Mouse (Mus musculus) forebrain, postnatal 0 days (tissue): ENCODE results near the gene Ubac2. TPM values are rescaled to one million over a fixed set of nuclear protein-coding genes. Genes with fewer than 3 reads are reported as not detected.

Source experiments
- ATAC-seq: fragments of 200-750 bp; cut with Nextera tagmentation; 2 replicates; pipeline ENCODE4 v1.8.0; 2017; ENCODE audit warnings: mild to moderate bottlenecking, moderate library complexity
- DNase-seq: peaks from one replicate; pipeline ENCODE4 v3.0.0-alpha.2; 2015
- H3K27ac ChIP-seq: fragments of 300-500 bp; sonication (generic); 2 replicates; pipeline ENCODE4 v1.5.1; 2014; ENCODE audit warnings: low read depth, mild to moderate bottlenecking, antibody characterized with exemption, low read length, moderate library complexity, mixed read lengths
- H3K27me3 ChIP-seq: fragments of 300-500 bp; sonication (generic); 2 replicates; pipeline ENCODE4 v1.6.1; 2014; ENCODE audit warnings: mild to moderate bottlenecking, low read length, mixed read lengths; ENCODE audit not compliant: insufficient read depth
- H3K36me3 ChIP-seq: fragments of 300-500 bp; sonication (generic); 2 replicates; pipeline ENCODE4 v1.6.1; 2014; ENCODE audit warnings: mild to moderate bottlenecking, moderate library complexity; ENCODE audit not compliant: insufficient read depth
- H3K4me1 ChIP-seq: fragments of 300-500 bp; sonication (generic); 2 replicates; pipeline ENCODE4 v1.6.1; 2014; ENCODE audit warnings: antibody characterized with exemption; ENCODE audit not compliant: insufficient read depth
- H3K4me2 ChIP-seq: fragments of 300-500 bp; sonication (generic); 2 replicates; pipeline ENCODE4 v1.6.1; 2014; ENCODE audit warnings: low read depth, mild to moderate bottlenecking, moderate library complexity
- H3K4me3 ChIP-seq: fragments of 300-500 bp; sonication (generic); 2 replicates; pipeline ENCODE4 v1.5.1; 2014; ENCODE audit warnings: low read depth, low read length, mixed read lengths
- H3K9ac ChIP-seq: fragments of 300-500 bp; sonication (generic); 2 replicates; pipeline ENCODE4 v1.6.1; 2014; ENCODE audit warnings: mild to moderate bottlenecking
- H3K9me3 ChIP-seq: fragments of 300-500 bp; sonication (generic); 2 replicates; pipeline ENCODE4 v1.6.1; 2016; ENCODE audit warnings: low read length
- CTCF ChIP-seq: sonication (generic); IDR thresholded peaks from 2 replicates; pipeline ENCODE4 v1.5.1; 2016; ENCODE audit warnings: antibody characterized with exemption, control low read depth, low read depth
- WGBS: fragments of 180-500 bp; shearing (Covaris S2); extraction: QIAGEN DNeasy Blood & Tissue Kit; methylation state at CpG from one replicate; pipeline ENCODE4 v1.1.7; 2014; 5-methylcytosine and 5-hydroxymethylcytosine counted together
- polyA plus RNA-seq: library from polyadenylated mRNA; unstranded; fragments of >200 nt; fragmentation: Nextera tagmentation; extraction: Ambion mirVana; gene quantifications from 2 replicates; pipeline ENCODE4 v1.2.1, GENCODE M21; 2015
- total RNA-seq: library from RNA; depleted of rRNA; stranded (reverse); fragments of >200 nt; gene quantifications from 2 replicates; pipeline ENCODE4 v1.2.3, GENCODE M21; 2014; rRNA removed

Ubac2 gene
- total and polyA plus RNA-seq, 2 experiments from 2014 or later, result 41.9 to 52.6 TPM

DNA sequence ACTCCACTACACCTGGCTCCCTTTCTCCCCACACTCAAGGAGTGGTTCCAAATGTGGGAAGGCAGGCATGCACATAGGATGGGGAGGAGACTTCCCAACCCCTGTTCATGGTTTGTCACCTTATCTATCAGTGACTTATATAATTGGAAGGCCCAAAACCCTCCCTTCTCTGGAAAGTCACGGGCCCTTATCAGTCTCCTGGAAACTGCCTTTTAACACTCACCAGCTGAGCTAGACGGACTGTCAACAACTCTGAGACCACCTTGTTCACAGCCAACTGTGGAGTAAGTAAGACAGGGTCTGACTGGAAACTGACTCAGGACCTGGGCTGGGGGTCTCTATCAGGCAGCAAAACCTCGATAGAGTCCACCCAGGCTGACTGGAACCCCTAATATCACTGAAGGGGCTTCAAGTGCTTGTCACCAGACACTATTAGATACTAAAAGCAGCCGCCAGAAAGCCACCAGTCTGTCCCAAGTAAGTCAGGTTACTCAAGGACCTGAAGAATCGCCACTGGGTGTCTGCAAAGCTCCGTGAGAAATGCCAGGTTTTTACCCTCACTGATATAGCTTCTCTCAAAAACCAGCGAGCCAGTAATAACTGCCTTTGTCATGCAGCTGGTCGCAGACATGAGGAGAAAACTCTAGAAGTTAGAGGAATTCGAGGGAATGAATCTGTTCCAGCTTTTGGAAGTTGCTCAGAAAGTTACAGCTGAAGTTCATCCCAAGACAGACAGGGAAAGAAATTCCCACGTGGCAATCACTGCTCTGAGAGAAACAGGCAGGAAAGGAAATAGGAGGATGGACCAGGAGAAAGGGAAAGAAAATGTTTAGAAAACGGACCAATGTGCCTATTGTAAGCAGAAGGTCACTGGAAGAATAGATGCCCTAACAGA lies 190.6 kb downstream of the Ubac2 start:
- Histone ChIP-seq H3K27ac (no peak overlapping the region), H3K4me1 (no peaks in the 10 kb centered on the region), H3K9me3 (no peaks in the 10 kb centered on the region), H3K27me3 (no peaks in the 10 kb centered on the region), H3K4me3 (no peak overlapping the region), H3K4me2 (no peak overlapping the region), H3K9ac (no peak overlapping the region), H3K36me3 (no peaks in the 10 kb centered on the region)
- 54% methylated on average over 11 of the region's 11 CpGs for WGBS
- no peak for DNase-seq
- ATAC-seq, result no peak
- no peak for TF ChIP-seq CTCF

DNA sequence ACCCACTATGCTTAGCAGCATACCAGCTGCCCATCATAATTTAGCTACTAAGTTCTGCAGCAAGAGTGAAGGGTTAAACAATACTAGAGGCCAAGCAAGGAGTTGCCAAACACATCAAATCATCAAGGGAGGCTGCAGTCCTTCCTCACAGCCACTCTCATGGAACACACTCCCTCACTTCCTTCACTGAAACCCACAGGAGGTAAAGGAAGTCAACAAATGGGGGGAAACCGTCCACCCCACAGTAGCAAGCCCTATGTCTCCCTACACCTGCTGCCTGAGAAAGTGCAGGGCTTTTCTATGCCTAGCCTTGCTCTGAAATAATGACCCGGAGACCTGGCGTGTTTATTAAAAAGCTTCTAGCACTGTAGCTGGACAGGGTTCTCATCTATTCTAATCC lies 191.5 kb downstream of the Ubac2 start:
- DNase-seq (no peak), ATAC-seq (no peak)
- Histone ChIP-seq H3K27ac (no peak overlapping the region), H3K36me3 (no peaks in the 10 kb centered on the region), H3K9ac (no peak overlapping the region), H3K4me1 (no peaks in the 10 kb centered on the region), H3K27me3 (no peaks in the 10 kb centered on the region), H3K9me3 (no peaks in the 10 kb centered on the region), H3K4me3 (no peak overlapping the region), H3K4me2 (no peak overlapping the region)
- 93% methylated on average over 3 of the region's 3 CpGs for WGBS
- no peak for TF ChIP-seq CTCF

Other genes with a start within 250 kb of the Ubac2 start
- gene Dock9, start 80.8 kb upstream of the Ubac2 start, total RNA-seq, result 87.2 and 94.1 TPM in 2 replicates
- 12.8 and 14.2 TPM in 2 replicates for gene Dock9, start 80.8 kb upstream of the Ubac2 start, polyA plus RNA-seq
- gene Gpr18, start 37.2 kb downstream of the Ubac2 start, total RNA-seq, result not detected in 2 replicates
- gene Gpr18, start 37.2 kb downstream of the Ubac2 start, polyA plus RNA-seq, result not detected in 2 replicates
- 0.46 and 0.52 TPM in 2 replicates for gene Gpr183, start 86.6 kb downstream of the Ubac2 start, total RNA-seq
- 0.68 and 0.74 TPM in 2 replicates for gene Gpr183, start 86.6 kb downstream of the Ubac2 start, polyA plus RNA-seq
- 1.2 TPM in 1 of 2 replicates, not detected in the other for gene Timm8a2, start 156.1 kb downstream of the Ubac2 start, total RNA-seq
- gene Timm8a2, start 156.1 kb downstream of the Ubac2 start, polyA plus RNA-seq, result not detected in 2 replicates
- 68.7 and 84.3 TPM in 2 replicates for gene Tm9sf2, start 228.4 kb downstream of the Ubac2 start, total RNA-seq
- gene Tm9sf2, start 228.4 kb downstream of the Ubac2 start, polyA plus RNA-seq, result 79.1 and 104 TPM in 2 replicates